Mouse (Mus musculus) layer of hippocampus, adult 18-20 months (tissue): ENCODE measurements around the gene Lrch3. TPM values are rescaled to one million over a fixed set of nuclear protein-coding genes. Genes with fewer than 3 reads are reported as not detected.
"Not testable (repeated sequence)": the region's sequence is repeated elsewhere in the genome, so short reads cannot be mapped to it uniquely, and the experiment has no call there.

Experiments used
- DNase-seq, 2 experiments: peaks; one replicate each; pipeline ENCODE4 v3.0.0; 2022; ENCODE audit warnings: low spot score in 2 of 2
- long read RNA-seq: library from polyadenylated mRNA; stranded (forward); transcript quantifications from one replicate; pipeline ENCODE4 v2.0.0, GENCODE M21; 2021
- total RNA-seq, 2 experiments: library from RNA; stranded (reverse); gene quantifications; 2 replicates each; pipeline ENCODE4 v1.2.3; 2021

The Lrch3 gene
- total RNA-seq: 10 to 100 TPM; 37.3 to 39.6 TPM
- long read RNA-seq, full-length matches to known transcripts: 10 of 27 reads
- long read RNA-seq, partial matches to known transcripts: 4 of 27 reads
- long read RNA-seq, other reads (novel, unspliced or antisense): 13 of 27 reads

GRCm38 (mm10) chr16:32913937-32914881 lies at the start of gene Lrch3:
TSS of gene Lrch3 (plus strand) at chr16:32914100.
- peak; percentile 91 to 93 for DNase-seq

GRCm38 (mm10) chr16:32865401-32865800 lies 48.5 kb upstream of the Lrch3 start:
- no peak for DNase-seq

GRCm38 (mm10) chr16:32866713-32867112 lies 47.2 kb upstream of the Lrch3 start:
- no peak for DNase-seq

- peak; percentile 90 to 96 for DNase-seq
These were observed 45.9 kb upstream of the Lrch3 start for GRCm38 (mm10) chr16:32867919-32868552.

GRCm38 (mm10) chr16:32870231-32870630 lies 43.7 kb upstream of the Lrch3 start:
- DNase-seq: no peak

- no peak for DNase-seq
These were observed 40.5 kb upstream of the Lrch3 start for GRCm38 (mm10) chr16:32873366-32873765.

GRCm38 (mm10) chr16:32875281-32875680 lies 38.6 kb upstream of the Lrch3 start:
- DNase-seq: not testable (repeated sequence)

GRCm38 (mm10) chr16:32875847-32876246 lies 38.1 kb upstream of the Lrch3 start:
- DNase-seq: no peak

GRCm38 (mm10) chr16:32876831-32877230 lies 37.1 kb upstream of the Lrch3 start:
- no peak for DNase-seq

- peak; percentile 95 to 97 for DNase-seq
These were observed 36.4 kb upstream of the Lrch3 start, which contains the start of the genes Fyttd1 and Rubcn for GRCm38 (mm10) chr16:32877343-32878156. TSS of gene Fyttd1 (plus strand) at chr16:32877500. TSS of gene Rubcn (minus strand) at chr16:32877766.

- DNase-seq: peak in 1 of 2 experiments; percentile 14
These were observed 35.7 kb upstream of the Lrch3 start for GRCm38 (mm10) chr16:32878157-32878598.

- DNase-seq: no peak
These were observed 34.7 kb upstream of the Lrch3 start for GRCm38 (mm10) chr16:32878972-32879926.

- DNase-seq: no peak
These were observed 32.4 kb upstream of the Lrch3 start for GRCm38 (mm10) chr16:32881538-32881937.

- DNase-seq: no peak
These were observed 25.9 kb upstream of the Lrch3 start for GRCm38 (mm10) chr16:32887996-32888395.

- no peak for DNase-seq
These were observed 24.0 kb upstream of the Lrch3 start for GRCm38 (mm10) chr16:32889881-32890280.

GRCm38 (mm10) chr16:32896126-32896525 lies 17.8 kb upstream of the Lrch3 start:
- no peak for DNase-seq

- no peak for DNase-seq
These were observed 12.4 kb upstream of the Lrch3 start for GRCm38 (mm10) chr16:32901360-32902050.

GRCm38 (mm10) chr16:32902051-32902428 lies 11.9 kb upstream of the Lrch3 start:
- DNase-seq: no peak

- DNase-seq: peak in 1 of 2 experiments; percentile 25
These were observed 7.7 kb upstream of the Lrch3 start for GRCm38 (mm10) chr16:32906186-32906585.
